Mouse (Mus musculus): ENCODE data around the gene Lin28b. TPM values are rescaled to one million over a fixed set of nuclear protein-coding genes. Genes with fewer than 3 reads are reported as not detected.

Gene Lin28b
- polyA plus RNA-seq, 1 experiment from 2014 or later, result 9.1 TPM

GRCm38 (mm10) chr10:45344381-45344780 lies 141.8 kb downstream of the Lin28b start:
- Histone ChIP-seq H3K36me3 (replicated peaks; ENCODE audit: control insufficient read depth, insufficient read depth) (no peaks in the 10 kb centered on the region), H3K27ac (no peak overlapping the region), H3K4me3 (replicated peaks; ENCODE audit: low read length) (no peak overlapping the region), H3K4me1 (replicated peaks; ENCODE audit: control insufficient read depth, insufficient read depth, low read length) (no peaks in the 10 kb centered on the region), H3K27me3 (ENCODE audit: control insufficient read depth, insufficient read depth, low read length) (no peaks in the 10 kb centered on the region), H3K9ac (no peak overlapping the region), H3K4me2 (replicated peaks) (no peak overlapping the region), H3K9me3 (ENCODE audit: control insufficient read depth, low read length) (no peaks in the 10 kb centered on the region)
- DNase-seq (ENCODE audit: low spot score), result no peak
- WGBS, result 89% methylated on average over 4 of the region's 4 CpGs
- ATAC-seq (ENCODE audit: low FRiP score), result no peak

GRCm38 (mm10) chr10:45339106-45339505 lies 147.1 kb downstream of the Lin28b start:
- Histone ChIP-seq H3K9me3 (ENCODE audit: control insufficient read depth, low read length) (no peaks in the 10 kb centered on the region), H3K4me3 (replicated peaks; ENCODE audit: low read length) (no peak overlapping the region), H3K27ac (no peak overlapping the region), H3K27me3 (ENCODE audit: control insufficient read depth, insufficient read depth, low read length) (peaks cover 10% of the 10 kb centered on the region), H3K4me2 (replicated peaks) (no peak overlapping the region), H3K36me3 (replicated peaks; ENCODE audit: control insufficient read depth, insufficient read depth) (no peaks in the 10 kb centered on the region), H3K9ac (no peak overlapping the region), H3K4me1 (replicated peaks; ENCODE audit: control insufficient read depth, insufficient read depth, low read length) (no peaks in the 10 kb centered on the region)
- ATAC-seq (ENCODE audit: low FRiP score) (no peak), DNase-seq (ENCODE audit: low spot score) (no peak)
- WGBS, result 73% methylated on average over 7 of the region's 7 CpGs

- Histone ChIP-seq H3K9me3 (ENCODE audit: control insufficient read depth, low read length) (no peaks in the 10 kb centered on the region), H3K36me3 (replicated peaks; ENCODE audit: control insufficient read depth, insufficient read depth) (no peaks in the 10 kb centered on the region), H3K4me1 (replicated peaks; ENCODE audit: control insufficient read depth, insufficient read depth, low read length) (no peaks in the 10 kb centered on the region), H3K4me3 (replicated peaks; ENCODE audit: low read length) (peak within 1 kb of the TSS; percentile 73), H3K4me2 (replicated peaks) (peak within 1 kb of the TSS; percentile 91), H3K27ac (no peak within 1 kb of the TSS), H3K27me3 (ENCODE audit: control insufficient read depth, insufficient read depth, low read length) (peaks cover 15% of the 10 kb centered on the region), H3K9ac (peak within 1 kb of the TSS; percentile 58)
- ATAC-seq (ENCODE audit: low FRiP score), result peak; percentile 78
- WGBS, result 1% methylated on average over 90 of the region's 116 CpGs
- peak; percentile 56 for DNase-seq (ENCODE audit: low spot score)
These were observed 150.5 kb downstream of the Lin28b start, which contains the start of gene Bves for GRCm38 (mm10) chr10:45335434-45336422. Bves (plus strand) TSS chr10:45335772.

GRCm38 (mm10) chr10:45334925-45335324 lies 151.3 kb downstream of the Lin28b start:
- H3K4me1 ChIP-seq (replicated peaks; ENCODE audit: control insufficient read depth, insufficient read depth, low read length), result no peaks in the 10 kb centered on the region
- H3K9me3 ChIP-seq (ENCODE audit: control insufficient read depth, low read length), result no peaks in the 10 kb centered on the region
- 30% methylated on average over 7 of the region's 7 CpGs for WGBS
- H3K4me2 ChIP-seq (replicated peaks), result peak overlapping the region; percentile 91
- H3K36me3 ChIP-seq (replicated peaks; ENCODE audit: control insufficient read depth, insufficient read depth), result no peaks in the 10 kb centered on the region
- ATAC-seq (ENCODE audit: low FRiP score) (peak; percentile 39; the same call in 1 of the 2 replicates), DNase-seq (ENCODE audit: low spot score) (no peak)
- H3K27me3 ChIP-seq (ENCODE audit: control insufficient read depth, insufficient read depth, low read length), result peaks cover 15% of the 10 kb centered on the region
- H3K9ac ChIP-seq, result no peak overlapping the region
- H3K4me3 ChIP-seq (replicated peaks; ENCODE audit: low read length), result peak overlapping the region; percentile 73
- no peak overlapping the region for H3K27ac ChIP-seq

GRCm38 (mm10) chr10:45328196-45329000 lies 157.8 kb downstream of the Lin28b start:
- H3K9ac ChIP-seq, result no peak overlapping the region
- WGBS, result 62% methylated on average over 7 of the region's 7 CpGs
- no peak overlapping the region for H3K4me2 ChIP-seq (replicated peaks)
- H3K4me1 ChIP-seq (replicated peaks; ENCODE audit: control insufficient read depth, insufficient read depth, low read length), result no peaks in the 10 kb centered on the region
- ATAC-seq (ENCODE audit: low FRiP score), result peak; percentile 62
- H3K4me3 ChIP-seq (replicated peaks; ENCODE audit: low read length), result no peak overlapping the region
- no peak overlapping the region for H3K27ac ChIP-seq
- H3K36me3 ChIP-seq (replicated peaks; ENCODE audit: control insufficient read depth, insufficient read depth), result no peaks in the 10 kb centered on the region
- no peak for DNase-seq (ENCODE audit: low spot score)
- H3K9me3 ChIP-seq (ENCODE audit: control insufficient read depth, low read length), result no peaks in the 10 kb centered on the region
- H3K27me3 ChIP-seq (ENCODE audit: control insufficient read depth, insufficient read depth, low read length), result no peaks in the 10 kb centered on the region

Other genes starting within 250 kb of the Lin28b start
- 2.4 and 2.6 TPM in 2 replicates for gene Bves, start 150.6 kb downstream of the Lin28b start, polyA plus RNA-seq (2014; fragmentation: Nextera tagmentation; extraction: Ambion mirVana)
- 18.7 and 20.7 TPM in 2 replicates for gene Hace1, start 91.4 kb upstream of the Lin28b start, polyA plus RNA-seq (2014; fragmentation: Nextera tagmentation; extraction: Ambion mirVana)

Data from hindbrain, embryonic 14.5 days (tissue).